Mouse (Mus musculus) urinary bladder, postnatal 25 days (tissue): ENCODE measurements around the gene Ccdc57.
"Not testable (repeated sequence)": the region's sequence is repeated elsewhere in the genome, so short reads cannot be mapped to it uniquely, and the experiment has no call there.

Experiments
- DNase-seq: peaks from one replicate; pipeline ENCODE4 v3.0.0; 2022; ENCODE audit warnings: low spot score

Gene Ccdc57

DNA sequence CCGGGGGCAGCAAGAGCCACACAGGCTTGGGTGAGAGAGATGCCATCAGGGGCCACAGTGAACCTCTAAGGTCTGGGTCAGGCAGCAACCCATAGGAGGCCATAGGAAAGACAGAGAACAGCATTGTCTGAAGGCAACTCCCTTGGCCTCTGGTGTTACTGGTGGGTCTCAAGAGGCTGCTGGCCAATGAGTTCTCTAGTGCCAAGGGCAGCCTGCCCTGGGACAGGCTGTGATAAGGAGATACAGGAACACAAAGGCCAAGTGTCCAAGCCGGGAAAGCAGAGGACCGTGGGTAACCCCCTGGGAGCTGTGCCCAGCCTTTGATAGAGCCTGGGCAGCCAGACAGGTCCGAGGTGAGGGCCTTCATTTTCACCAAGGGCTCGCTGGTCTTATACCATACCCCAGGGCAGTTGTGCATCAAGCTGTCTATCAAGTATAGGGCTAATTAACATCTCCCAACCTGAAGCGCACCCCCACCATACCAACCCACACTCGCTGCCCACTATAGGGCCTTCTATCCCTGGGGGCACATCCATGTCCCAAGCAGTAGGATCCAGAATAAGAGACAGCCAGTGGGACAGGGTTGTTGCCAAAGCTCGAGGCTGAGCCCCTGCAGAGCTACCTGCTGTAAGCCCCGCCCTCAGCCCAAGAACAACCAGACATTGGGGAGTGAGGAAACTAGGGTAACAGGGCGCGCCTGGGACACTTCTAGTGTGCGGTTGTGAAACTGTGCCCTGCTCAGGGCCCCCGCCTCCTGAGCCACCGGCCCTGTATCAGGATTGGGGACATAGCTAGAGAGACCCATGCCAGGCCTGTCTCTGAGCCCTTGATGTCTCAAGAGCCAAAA, 111.4 kb downstream of the Ccdc57 start:
- no peak for DNase-seq

DNA sequence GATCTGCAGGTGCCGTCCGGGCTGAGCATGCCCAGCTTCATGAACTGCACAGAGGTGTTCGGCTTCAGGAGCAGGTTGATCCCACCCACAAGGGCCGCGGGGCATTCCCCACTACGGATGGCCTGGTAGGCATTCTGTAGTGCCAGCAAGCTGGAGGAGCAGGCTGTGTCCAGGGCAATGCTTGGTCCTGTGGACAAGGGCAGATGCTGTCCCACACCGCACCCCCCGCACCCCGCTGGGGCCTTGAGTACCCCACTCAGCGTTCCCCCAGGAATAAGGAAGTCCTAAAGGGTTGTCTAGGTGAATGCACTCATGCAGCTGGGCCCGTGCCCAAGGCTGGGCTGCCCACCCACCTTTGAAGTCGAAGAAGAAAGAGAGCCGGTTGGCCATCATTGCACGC, 112.1 kb downstream of the Ccdc57 start:
- DNase-seq: no peak

DNA sequence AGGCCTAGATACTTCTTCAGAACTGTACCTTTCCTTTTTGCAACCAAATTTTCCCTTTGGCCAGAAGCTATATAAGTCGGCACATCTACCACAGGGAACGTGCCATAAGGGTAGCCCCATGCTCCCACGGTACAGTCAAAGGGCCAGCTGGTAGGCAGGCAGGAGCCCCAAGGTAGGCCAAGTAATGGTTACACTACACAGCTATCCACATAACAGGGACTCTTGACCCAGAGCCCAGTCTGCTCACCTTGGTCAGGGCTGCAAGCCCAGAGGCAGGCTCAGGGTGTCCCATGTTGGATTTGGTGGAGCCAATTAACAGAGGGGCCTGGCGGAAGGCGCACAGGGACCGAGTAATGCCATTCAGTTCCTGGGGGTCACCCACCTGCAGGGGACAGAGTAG, 113.1 kb downstream of the Ccdc57 start:
- DNase-seq: no peak

DNA sequence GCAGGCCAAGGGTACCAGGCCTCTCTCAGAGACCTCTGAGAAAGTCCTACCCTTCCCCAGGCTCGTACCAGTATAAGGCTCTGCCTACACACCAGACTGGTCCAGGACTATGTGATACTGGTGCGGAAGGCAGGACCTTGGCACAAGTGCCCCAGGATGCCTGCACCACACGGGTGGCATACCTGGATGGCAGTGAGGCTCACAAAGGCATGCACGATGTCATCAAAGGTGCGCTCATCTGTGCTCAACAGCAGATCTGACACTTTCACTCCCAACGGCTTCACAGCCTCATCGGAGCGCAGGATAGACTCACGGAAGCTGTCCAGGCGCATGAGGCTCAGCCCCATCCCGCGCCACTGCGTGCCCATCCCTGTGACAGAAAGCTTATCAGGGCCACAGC, 114.4 kb downstream of the Ccdc57 start:
- DNase-seq: no peak

DNA sequence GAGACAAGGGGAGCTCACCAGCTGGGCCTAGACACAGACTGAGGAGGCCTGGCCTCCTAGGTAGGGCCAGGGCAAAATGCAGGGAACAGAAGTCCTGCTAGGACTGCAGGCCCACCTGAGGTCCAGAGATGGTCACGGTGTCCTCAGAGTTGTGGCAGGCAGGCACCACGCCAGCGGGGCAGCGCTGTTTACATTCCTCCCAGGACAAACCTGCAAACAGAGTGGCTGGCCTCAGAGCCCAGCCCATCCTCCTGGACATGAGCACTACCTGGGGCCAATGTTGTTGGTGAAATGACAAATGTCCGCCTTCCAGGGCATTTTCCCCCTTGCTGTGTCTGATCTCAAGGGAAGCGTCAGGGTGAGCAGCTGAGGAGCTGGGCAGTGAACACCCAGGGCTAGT, 115.3 kb downstream of the Ccdc57 start:
- DNase-seq: no peak

DNA sequence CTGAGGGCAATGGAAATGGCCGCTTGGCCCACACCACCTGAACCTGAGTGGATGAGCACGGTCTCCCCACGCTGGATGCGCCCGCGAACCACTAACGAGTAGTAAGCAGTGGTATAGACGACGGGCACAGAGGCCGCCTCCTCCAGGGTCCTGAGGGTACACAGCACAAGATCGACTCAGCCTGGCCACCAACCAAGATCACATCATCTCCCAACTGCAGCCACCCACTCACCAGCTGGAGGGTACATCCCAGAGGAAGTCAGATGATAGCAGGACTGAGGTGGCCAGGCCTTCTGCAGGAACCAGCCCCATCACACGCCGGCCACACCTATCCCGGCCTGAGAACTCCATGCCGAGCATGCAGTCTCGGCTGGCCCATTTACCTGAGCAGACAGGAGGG, 120.6 kb downstream of the Ccdc57 start:
- no peak for DNase-seq

DNA sequence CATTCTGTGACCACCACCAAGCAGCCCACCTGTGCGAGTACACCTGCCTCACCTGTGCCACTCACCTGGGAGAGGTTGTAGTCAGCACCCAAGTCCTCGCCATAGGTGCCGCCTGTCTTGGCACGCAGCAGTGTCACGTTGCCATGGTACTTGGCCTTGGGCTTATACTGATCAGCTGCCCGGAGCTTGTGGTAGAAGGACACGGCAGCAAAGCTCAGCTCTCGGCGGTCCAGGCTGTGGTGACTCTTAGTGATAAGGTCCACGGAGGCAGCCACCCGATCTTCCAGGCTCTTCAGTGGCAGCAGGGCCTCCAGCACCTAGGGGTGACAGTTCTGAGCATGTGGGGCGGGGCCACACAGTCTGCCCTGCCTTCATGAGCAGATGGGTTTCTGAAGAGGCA, 124.7 kb downstream of the Ccdc57 start:
- DNase-seq: no peak

DNA sequence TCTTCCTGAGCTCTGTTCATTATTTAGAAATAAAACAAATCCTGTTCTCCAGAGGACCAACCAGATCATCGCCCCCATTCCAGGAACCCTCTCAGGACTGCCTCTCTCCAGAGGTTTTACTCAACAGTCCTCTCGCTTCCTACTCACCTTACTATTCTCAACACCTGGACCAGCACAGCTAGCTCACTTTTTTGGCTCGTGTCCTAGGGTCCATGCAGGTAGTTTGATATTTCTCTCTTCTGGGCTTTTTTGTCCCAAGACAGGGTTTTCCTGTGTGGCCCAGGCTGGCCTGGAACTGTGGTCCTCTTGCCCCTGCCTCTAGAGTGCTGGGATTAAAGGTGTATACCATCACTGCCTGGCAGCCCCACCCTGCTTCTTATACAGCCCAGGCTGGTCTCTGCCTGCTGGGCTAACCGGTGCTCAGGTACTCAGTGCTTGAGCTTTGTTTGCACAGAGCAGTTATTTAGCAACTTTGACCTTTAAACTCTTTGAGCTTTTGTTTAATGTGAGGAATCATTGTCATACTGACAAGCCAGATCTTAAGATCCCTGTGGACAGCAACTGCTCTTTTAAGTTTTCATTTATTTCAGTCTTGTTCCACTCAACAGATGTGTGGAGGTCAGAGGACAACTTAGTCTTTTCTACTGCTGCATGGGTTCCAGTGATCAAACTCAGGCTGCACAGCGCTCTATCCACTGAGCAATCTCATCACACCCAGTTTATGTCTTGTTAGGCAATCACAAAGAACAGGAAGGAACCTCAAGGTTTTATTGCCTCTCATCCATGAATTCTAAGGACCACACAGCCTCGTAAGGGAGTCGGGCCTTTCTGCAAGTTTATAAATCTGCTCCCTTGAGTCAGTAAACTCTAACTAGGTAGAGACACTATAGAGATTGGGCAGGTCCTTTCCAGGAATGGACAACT, 127.0 kb downstream of the Ccdc57 start:
- DNase-seq: no peak

DNA sequence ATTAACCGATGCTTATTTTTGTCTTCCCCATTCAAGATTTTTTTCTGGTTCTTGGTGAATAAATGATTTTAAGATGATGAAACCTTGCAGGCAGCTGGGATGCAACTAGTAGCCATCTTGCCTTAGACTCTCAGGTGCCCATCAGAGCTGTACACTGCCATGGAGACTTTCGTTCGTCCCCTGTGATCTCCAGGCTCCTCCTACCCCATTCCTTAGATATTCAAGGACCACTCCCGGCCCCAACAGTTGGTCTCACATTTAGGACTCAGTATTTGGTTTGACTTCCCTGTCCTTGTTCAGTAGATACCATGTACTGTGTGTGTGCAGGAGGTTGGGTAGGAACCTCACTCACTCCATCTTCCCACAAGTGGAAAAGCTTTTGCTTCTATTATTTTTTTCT, 127.9 kb downstream of the Ccdc57 start:
- DNase-seq: no peak

DNA sequence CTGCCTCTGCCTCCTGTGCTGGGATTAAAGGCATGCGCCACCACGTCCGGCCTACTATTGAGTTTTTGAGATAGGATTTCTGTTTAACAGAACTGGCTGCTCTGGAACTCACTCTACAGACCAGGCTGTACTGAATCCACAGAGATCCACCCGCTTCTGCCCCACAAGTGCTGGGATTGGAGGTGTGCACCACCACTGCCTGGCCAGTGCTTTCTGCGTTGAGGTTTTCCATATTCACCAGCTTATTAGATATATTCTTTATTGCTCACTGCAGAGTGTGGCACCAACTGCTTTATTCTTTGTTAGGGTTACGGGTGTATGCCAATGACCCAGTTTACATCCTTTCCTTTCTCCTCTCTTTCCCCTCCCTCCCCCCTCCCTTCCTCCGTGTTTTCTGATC, 128.4 kb downstream of the Ccdc57 start:
- DNase-seq: no peak

DNA sequence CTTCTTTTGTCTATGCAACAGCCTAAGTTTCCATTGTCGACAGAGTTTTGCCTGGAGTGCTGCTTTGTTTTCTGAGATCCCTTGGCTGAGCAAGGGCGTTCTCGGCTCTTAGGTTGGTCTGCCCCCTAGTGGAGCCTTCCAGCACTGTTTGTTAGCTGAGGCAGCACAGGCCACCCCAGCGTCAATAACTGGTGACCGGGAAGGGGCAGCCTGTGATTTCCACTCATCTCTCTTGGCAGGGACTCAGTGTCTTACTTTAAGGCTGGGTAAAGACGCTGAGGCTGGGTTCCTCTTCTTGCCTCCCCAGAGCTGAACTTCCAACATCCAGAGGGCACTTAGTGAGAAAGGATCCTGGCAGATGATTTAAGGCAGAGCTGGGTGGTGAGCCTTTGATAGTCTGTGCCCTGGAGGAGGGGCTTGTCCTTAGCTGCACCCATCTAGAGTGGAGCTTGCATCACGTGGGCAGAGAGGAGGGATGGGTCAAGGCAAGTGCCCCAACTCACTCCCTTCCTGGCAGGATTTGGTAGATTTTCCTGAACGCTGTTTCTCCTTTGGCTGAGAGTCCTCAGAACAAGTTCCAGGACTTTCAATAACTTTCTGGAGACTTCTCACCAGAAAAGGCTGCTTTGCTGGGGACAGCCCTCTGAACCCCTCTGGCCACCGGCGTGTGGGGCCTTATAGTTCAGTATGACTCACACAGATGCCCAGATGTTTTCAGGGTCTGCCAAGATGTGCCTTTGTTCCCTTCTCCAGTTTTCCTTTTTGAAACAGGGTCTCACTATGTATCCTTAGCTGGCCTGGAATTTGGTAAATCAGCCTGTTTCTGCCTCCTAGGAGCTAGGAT, 132.4 kb downstream of the Ccdc57 start:
- peak; percentile 87 for DNase-seq

DNA sequence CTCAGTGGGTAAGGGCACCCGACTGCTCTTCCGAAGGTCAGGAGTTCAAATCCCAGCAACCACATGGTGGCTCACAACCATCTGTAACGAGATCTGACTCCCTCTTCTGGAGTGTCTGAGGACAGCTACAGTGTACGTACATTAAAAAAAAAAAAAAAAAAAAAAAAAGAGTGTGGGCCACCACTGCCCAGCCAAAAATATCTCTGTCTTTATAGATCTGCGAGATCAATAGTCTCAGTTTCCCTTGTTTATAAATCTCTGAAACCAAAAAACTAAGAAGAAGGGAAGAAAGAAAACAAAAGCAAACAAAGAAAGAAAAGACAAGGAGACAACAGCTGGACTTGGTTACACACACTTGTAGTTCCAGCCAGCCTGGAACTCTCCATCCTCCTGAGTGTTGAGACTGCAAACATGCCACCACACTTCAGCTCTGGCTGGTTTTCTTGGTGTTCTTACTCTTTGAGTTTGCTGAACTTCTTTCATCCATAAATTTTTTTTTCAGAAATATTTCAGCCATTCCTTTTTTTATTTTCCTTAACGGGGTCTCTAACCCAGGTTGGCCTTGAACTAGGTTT, 133.3 kb downstream of the Ccdc57 start:
- DNase-seq: no peak

DNA sequence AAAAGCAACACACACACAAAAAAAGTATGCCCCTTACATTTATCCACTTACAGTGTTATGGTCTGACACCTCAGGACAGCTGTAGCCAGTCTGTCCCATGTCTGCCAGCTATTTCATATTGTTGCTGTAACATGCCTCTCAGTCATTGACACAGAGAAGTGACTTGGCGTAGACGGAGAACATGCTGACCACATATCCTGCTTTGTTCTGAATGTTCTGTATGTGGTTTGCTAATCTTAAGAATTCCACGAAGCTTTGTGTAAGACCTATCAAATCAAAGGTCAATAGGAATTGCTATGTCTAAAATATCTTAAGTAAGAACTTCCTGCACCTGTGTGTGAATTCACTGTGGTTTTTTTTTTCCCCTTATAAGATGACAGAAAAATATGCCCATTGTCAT, 134.4 kb downstream of the Ccdc57 start:
- DNase-seq: no peak

DNA sequence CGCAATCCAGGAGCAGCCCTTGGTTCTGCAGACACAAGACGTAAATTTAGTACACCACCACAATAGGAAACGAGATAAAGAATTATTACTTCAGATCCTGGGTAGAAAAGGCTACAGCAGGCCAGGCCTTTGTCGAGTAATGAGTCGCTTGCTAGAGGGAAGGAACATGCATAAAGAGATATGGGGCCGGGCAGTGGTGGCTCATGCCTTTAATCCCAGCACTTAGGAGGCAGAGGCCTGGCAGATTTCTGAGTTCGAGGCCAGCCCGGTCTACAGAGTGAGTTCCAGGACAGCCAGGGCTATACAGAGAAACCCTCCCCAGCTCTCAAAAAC, 136.1 kb downstream of the Ccdc57 start:
- no peak for DNase-seq

DNA sequence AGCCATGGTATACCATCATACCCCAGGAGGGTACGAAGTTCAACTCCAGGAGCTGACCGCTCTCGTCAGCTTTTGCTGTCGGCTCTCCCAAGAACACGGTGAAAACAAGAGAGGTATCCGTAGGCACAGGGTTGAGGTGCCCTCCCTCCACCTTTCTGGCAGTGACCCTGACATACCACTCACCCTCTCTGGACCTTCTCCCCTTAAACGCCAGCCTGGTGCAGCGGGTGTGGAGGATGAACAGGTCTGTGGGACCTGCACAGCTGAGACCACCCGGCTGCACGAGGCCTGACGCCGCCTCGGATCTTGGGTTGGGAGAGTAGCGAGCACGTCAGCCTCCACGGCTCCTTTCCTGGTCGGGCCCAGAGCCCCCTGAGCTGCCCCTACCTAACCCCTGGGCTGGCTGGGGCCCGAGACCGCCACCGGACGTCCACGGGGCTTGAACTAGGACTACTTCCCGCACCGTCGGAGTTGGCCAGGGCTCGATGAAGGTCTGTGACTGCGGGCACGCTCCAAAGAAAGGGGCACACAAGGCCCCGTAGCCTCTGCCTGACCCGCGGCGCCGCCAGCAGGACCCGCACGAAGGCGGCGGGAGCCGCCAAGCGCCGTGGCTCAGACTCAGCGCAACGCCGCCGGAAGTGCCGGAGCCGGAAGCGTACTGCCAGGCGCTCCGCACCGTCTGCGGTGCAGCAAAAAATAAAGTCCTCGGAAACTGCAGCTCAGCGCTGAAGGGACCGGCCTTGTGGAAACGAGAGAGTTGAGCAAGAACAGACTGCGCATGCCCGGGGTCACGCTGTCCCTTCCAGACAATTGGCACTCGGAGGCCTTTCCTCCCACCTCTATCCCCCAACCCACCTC, 136.7 kb downstream of the Ccdc57 start, which contains the start of gene Dus1l:
TSS of gene Dus1l (minus strand) at position 648 of the 858 bp plus-strand sequence.
- peak; percentile 98 for DNase-seq

DNA sequence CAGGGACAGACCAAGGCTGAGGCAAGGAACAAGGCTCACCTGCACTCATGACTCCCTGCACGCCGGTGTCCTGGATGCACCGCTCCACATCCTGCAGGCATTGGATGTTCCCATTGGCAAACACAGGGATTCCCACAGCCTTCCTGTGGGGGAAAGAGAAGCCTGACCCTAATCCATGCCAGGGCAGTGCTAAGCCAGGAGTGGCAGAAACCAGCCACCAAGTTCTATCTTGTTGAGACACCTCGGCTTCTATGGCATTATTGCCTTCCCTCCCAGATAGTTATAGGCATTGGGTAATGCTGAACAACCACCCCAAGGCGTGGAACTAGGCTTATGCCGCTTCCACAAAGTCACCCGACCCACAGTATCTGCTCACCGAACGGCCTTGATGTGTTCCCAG, 140.0 kb downstream of the Ccdc57 start:
- DNase-seq: no peak

DNA sequence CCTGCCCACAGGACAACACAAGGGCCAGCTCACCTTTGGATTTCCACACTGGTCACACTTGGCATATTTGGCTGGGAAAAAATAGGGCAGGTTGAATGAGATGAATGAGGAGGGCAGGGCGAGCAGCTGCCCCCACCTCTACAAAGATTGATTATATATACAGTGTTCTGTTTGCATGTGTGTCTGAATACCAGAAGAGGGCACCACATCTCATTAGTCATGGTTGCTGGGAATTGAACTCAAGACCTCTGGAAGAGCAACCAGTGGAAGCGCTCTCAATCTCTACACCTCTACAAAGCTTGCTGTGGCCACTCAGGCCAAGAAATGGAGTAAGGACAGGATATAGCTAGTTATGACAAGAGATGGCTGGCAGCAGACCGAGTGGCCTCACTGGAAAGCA, 142.9 kb downstream of the Ccdc57 start:
- DNase-seq: no peak

DNA sequence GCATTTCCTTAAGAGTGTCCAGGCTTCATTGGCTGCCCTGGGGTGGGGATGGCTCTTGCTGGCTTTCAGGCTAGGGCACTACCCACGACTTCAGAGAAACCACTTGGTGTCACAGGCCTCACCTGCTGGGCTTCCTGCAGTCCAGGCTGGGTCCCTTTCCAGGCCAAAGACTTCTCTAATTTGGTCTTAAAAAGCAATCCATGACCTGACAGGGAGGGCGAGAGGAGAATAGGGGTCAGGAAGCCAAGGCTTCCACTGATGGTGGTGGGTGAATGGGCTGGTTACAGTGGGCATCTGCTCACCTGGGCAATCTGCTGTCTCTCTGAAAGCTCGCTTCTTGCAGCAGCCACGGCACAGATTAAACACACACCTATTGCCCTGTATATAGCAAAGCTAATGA, 143.3 kb downstream of the Ccdc57 start:
- no peak for DNase-seq

DNA sequence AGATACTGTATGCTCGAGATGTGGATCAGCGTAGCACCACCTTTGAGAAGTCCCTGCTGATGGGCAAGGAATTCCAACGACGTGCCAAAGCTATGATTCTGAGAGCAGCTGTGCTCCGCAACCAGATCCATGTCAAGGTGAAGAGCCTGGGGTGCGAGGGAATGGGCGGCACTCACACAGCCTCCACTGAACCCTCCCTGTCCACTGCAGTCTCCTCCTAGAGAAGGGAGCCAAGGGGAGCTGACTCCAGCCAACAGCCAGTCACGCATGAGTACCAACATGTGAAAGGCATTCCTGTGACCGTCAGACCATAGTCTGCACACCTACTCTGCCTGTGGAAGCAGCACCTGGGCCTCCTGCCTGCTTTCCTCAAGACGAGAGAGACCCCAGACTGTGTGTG, 144.2 kb downstream of the Ccdc57 start:
- DNase-seq: not testable (repeated sequence)

DNA sequence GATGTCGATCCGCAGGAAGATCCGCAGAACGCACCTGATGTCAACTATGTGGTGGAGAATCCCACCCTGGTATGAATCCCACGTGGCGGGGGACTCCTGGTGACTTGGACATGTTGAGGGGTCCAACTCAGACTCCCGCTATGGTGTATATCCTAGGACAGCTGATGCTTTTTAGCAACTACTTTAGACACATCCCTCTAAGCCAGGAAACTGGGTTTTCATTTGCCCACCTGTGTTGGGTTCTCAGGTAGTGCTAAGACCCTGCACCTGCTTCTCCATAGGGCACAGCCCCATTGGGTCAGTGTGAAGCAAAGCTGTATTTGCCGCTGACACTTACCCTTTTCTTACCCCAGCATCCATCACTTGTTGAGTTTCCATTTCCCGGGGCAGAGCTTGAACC, 147.5 kb downstream of the Ccdc57 start:
- no peak for DNase-seq
